Mouse (Mus musculus) layer of hippocampus, postnatal 36 days (tissue): ENCODE results near the gene Mlh1. TPM values are rescaled to one million over a fixed set of nuclear protein-coding genes. Genes with fewer than 3 reads are reported as not detected.

Experiments used
- DNase-seq, 2 experiments: peaks; one replicate each; pipeline ENCODE4 v3.0.0; 2022
- total RNA-seq, 2 experiments: library from RNA; stranded (reverse); gene quantifications; 2 replicates each; pipeline ENCODE4 v1.2.3; 2021

Gene Mlh1
- total RNA-seq, 2 experiments from 2014 or later = 15.6 to 18.6 TPM

GRCm38 (mm10) chr9:111213501-111213900 is 58.1 kb downstream of the Mlh1 start:
- peak in 1 of 2 experiments; percentile 8 for DNase-seq

GRCm38 (mm10) chr9:111211122-111212041 is 60.2 kb downstream of the Mlh1 start:
- no peak for DNase-seq

GRCm38 (mm10) chr9:111210412-111210811 is 61.2 kb downstream of the Mlh1 start:
- DNase-seq = no peak

- no peak for DNase-seq
Observed at GRCm38 (mm10) chr9:111209158-111209699, 62.4 kb downstream of the Mlh1 start.

GRCm38 (mm10) chr9:111208185-111208584 is 63.4 kb downstream of the Mlh1 start:
- DNase-seq = no peak

- DNase-seq = no peak
Observed at GRCm38 (mm10) chr9:111207683-111208082, 63.9 kb downstream of the Mlh1 start.

GRCm38 (mm10) chr9:111204601-111205375 is 66.8 kb downstream of the Mlh1 start:
- peak; percentile 50 to 54 for DNase-seq

- no peak for DNase-seq
Observed at GRCm38 (mm10) chr9:111200208-111200607, 71.4 kb downstream of the Mlh1 start.

- no peak for DNase-seq
Observed at GRCm38 (mm10) chr9:111198332-111198731, 73.3 kb downstream of the Mlh1 start.

- no peak for DNase-seq
Observed at GRCm38 (mm10) chr9:111197712-111198111, 73.9 kb downstream of the Mlh1 start.

GRCm38 (mm10) chr9:111197116-111197515 is 74.5 kb downstream of the Mlh1 start:
- DNase-seq = no peak

- no peak for DNase-seq
Observed at GRCm38 (mm10) chr9:111193211-111193610, 78.4 kb downstream of the Mlh1 start.

- no peak for DNase-seq
Observed at GRCm38 (mm10) chr9:111188731-111189130, 82.9 kb downstream of the Mlh1 start.

- no peak for DNase-seq
Observed at GRCm38 (mm10) chr9:111186861-111187260, 84.7 kb downstream of the Mlh1 start.

- no peak for DNase-seq
Observed at GRCm38 (mm10) chr9:111184929-111185328, 86.7 kb downstream of the Mlh1 start.

- DNase-seq = no peak
Observed at GRCm38 (mm10) chr9:111182176-111182575, 89.4 kb downstream of the Mlh1 start.

- no peak for DNase-seq
Observed at GRCm38 (mm10) chr9:111178971-111179370, 92.6 kb downstream of the Mlh1 start.

Other genes starting within 250 kb of the Mlh1 start
- gene Ccrl2, start 214.3 kb downstream of the Mlh1 start, total RNA-seq = under 1 TPM; 0.86 to 0.90 TPM
- gene Lrrfip2, start 154.2 kb downstream of the Mlh1 start, total RNA-seq = 10 to 100 TPM; 35.0 to 39.0 TPM
- 10 to 100 TPM; 75.9 to 84.3 TPM for gene Epm2aip1, start 138 bp upstream of the Mlh1 start, total RNA-seq
- 100 to 1,000 TPM; 201 to 218 TPM for gene Trank1, start 39.9 kb upstream of the Mlh1 start, total RNA-seq
- 10 to 100 TPM; 16.0 to 16.5 TPM for gene Dclk3, start 167.3 kb upstream of the Mlh1 start, total RNA-seq